Mouse (Mus musculus): ENCODE results near the gene Kcnj14. TPM values are rescaled to one million over a fixed set of nuclear protein-coding genes. Genes with fewer than 3 reads are reported as not detected.

The Kcnj14 gene
- polyA plus RNA-seq (2012; rRNA removed): 0.06 and 0.11 TPM in 2 replicates

GRCm38 (mm10) chr7:45824598-45824997 lies at the start of gene Kcnj14:
Gene Kcnj14 (minus strand): TSS chr7:45824782.
- H3K4me1 ChIP-seq (ENCODE audit: control insufficient read depth, insufficient read depth, low read length): peaks cover 2% of the 10 kb centered on the region
- no peaks in the 10 kb centered on the region for H3K27me3 ChIP-seq (ENCODE audit: control insufficient read depth, insufficient read depth, low read length)
- TF ChIP-seq CTCF (IDR thresholded peaks at IDR 0.05; ENCODE audit: control insufficient read depth, insufficient read depth, insufficient replicate concordance, low read depth, low read length): no peak
- no peak for TF ChIP-seq POLR2A (IDR thresholded peaks at IDR 0.05; ENCODE audit: control insufficient read depth, low read depth, low read length)
- H3K36me3 ChIP-seq (ENCODE audit: control insufficient read depth, insufficient read depth, low read length): peaks cover 3% of the 10 kb centered on the region
- H3K4me3 ChIP-seq (ENCODE audit: control insufficient read depth, low read depth, low read length): no peak within 1 kb of the TSS
- H3K27ac ChIP-seq (ENCODE audit: control insufficient read depth, insufficient read depth, low read depth, low read length): no peak within 1 kb of the TSS

- no peak for TF ChIP-seq POLR2A (IDR thresholded peaks at IDR 0.05; ENCODE audit: control insufficient read depth, low read depth, low read length)
- no peak for TF ChIP-seq CTCF (IDR thresholded peaks at IDR 0.05; ENCODE audit: control insufficient read depth, insufficient read depth, insufficient replicate concordance, low read depth, low read length)
- Histone ChIP-seq H3K4me3 (ENCODE audit: control insufficient read depth, low read depth, low read length) (peak overlapping the region; percentile 94), H3K36me3 (ENCODE audit: control insufficient read depth, insufficient read depth, low read length) (no peaks in the 10 kb centered on the region; the same call in 1 of the 2 replicates), H3K27ac (ENCODE audit: control insufficient read depth, insufficient read depth, low read depth, low read length) (peak overlapping the region; percentile 87), H3K27me3 (ENCODE audit: control insufficient read depth, insufficient read depth, low read length) (no peaks in the 10 kb centered on the region), H3K4me1 (ENCODE audit: control insufficient read depth, insufficient read depth, low read length) (peaks cover 39% of the 10 kb centered on the region)
These were observed 48.7 kb upstream of the Kcnj14 start for GRCm38 (mm10) chr7:45873061-45873947.

DNA sequence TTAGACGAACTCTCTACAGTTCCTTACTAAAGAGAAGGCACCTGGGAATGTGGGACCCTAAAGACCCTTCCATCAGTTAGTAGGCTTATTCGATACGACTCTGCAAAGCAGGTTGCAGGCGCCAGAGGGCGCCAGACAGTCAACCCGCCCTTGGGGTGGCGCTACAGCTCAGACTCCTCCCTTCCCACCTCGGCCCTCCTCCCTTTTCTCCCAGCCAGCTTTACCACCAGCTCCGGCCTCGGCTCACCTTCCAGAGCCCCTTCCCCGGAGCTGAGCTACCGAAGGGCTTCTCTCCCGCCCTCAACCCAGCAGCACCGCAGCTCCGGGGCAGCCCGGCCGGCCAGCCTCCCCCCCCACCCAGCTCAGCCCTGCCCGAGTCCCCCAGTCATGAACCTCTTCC lies 48.0 kb upstream of the Kcnj14 start, which contains the start of gene Kdelr1:
Gene Kdelr1 (plus strand): TSS at position 149 of the 400 bp plus-strand sequence.
- peak; percentile 91; the same call in 1 of the 2 replicates for TF ChIP-seq CTCF (IDR thresholded peaks at IDR 0.05; ENCODE audit: control insufficient read depth, insufficient read depth, insufficient replicate concordance, low read depth, low read length)
- TF ChIP-seq POLR2A (IDR thresholded peaks at IDR 0.05; ENCODE audit: control insufficient read depth, low read depth, low read length): peak; percentile 31; the same call in 1 of the 2 replicates
- Histone ChIP-seq H3K27me3 (ENCODE audit: control insufficient read depth, insufficient read depth, low read length) (no peaks in the 10 kb centered on the region), H3K4me3 (ENCODE audit: control insufficient read depth, low read depth, low read length) (peak within 1 kb of the TSS; percentile 94), H3K4me1 (ENCODE audit: control insufficient read depth, insufficient read depth, low read length) (peaks cover 44% of the 10 kb centered on the region), H3K27ac (ENCODE audit: control insufficient read depth, insufficient read depth, low read depth, low read length) (peak within 1 kb of the TSS; percentile 87), H3K36me3 (ENCODE audit: control insufficient read depth, insufficient read depth, low read length) (no peaks in the 10 kb centered on the region; the same call in 1 of the 2 replicates)

GRCm38 (mm10) chr7:45870282-45871058 lies 45.9 kb upstream of the Kcnj14 start:
- H3K27me3 ChIP-seq (ENCODE audit: control insufficient read depth, insufficient read depth, low read length): no peaks in the 10 kb centered on the region
- TF ChIP-seq CTCF (IDR thresholded peaks at IDR 0.05; ENCODE audit: control insufficient read depth, insufficient read depth, insufficient replicate concordance, low read depth, low read length) (no peak), POLR2A (IDR thresholded peaks at IDR 0.05; ENCODE audit: control insufficient read depth, low read depth, low read length) (no peak; the same call in 1 of the 2 replicates)
- H3K4me1 ChIP-seq (ENCODE audit: control insufficient read depth, insufficient read depth, low read length): peaks cover 52% of the 10 kb centered on the region
- H3K36me3 ChIP-seq (ENCODE audit: control insufficient read depth, insufficient read depth, low read length): no peaks in the 10 kb centered on the region
- no peak overlapping the region for H3K4me3 ChIP-seq (ENCODE audit: control insufficient read depth, low read depth, low read length)
- no peak overlapping the region for H3K27ac ChIP-seq (ENCODE audit: control insufficient read depth, insufficient read depth, low read depth, low read length)

- Histone ChIP-seq H3K27me3 (ENCODE audit: control insufficient read depth, insufficient read depth, low read length) (no peaks in the 10 kb centered on the region), H3K4me3 (ENCODE audit: control insufficient read depth, low read depth, low read length) (peak overlapping the region; percentile 8; the same call in 1 of the 2 replicates), H3K36me3 (ENCODE audit: control insufficient read depth, insufficient read depth, low read length) (no peaks in the 10 kb centered on the region), H3K4me1 (ENCODE audit: control insufficient read depth, insufficient read depth, low read length) (peaks cover 52% of the 10 kb centered on the region), H3K27ac (ENCODE audit: control insufficient read depth, insufficient read depth, low read depth, low read length) (no peak overlapping the region)
- TF ChIP-seq POLR2A (IDR thresholded peaks at IDR 0.05; ENCODE audit: control insufficient read depth, low read depth, low read length): no peak
- no peak for TF ChIP-seq CTCF (IDR thresholded peaks at IDR 0.05; ENCODE audit: control insufficient read depth, insufficient read depth, insufficient replicate concordance, low read depth, low read length)
These were observed 45.2 kb upstream of the Kcnj14 start for GRCm38 (mm10) chr7:45869787-45870186.

DNA sequence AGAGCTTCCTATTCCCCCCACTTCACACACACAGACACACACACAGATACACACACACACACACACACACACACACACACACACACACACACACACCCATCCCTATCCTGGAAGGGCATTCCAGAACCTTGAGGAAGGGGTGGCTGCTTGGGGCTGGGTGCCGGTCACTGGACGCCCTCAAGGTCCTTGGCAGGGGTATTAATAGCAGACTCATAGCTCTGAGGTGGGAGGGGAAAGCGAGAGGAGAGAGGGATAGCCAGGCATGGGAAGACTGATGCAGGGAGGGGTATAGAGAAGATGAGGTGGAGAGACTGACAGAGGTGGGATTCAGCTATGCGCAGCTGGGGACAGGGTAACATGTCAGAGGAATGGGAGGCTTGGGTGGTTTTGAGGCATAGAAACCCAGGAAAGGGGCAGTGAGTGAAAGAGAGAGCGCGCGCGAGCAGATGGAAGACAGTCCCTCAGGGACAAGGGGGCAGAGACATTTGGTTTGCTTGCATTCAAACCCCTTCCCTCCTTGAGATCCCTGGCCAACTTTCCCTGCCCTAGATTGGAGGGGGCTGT lies 44.6 kb upstream of the Kcnj14 start:
- Histone ChIP-seq H3K27ac (ENCODE audit: control insufficient read depth, insufficient read depth, low read depth, low read length) (no peak overlapping the region), H3K36me3 (ENCODE audit: control insufficient read depth, insufficient read depth, low read length) (no peaks in the 10 kb centered on the region), H3K27me3 (ENCODE audit: control insufficient read depth, insufficient read depth, low read length) (no peaks in the 10 kb centered on the region), H3K4me1 (ENCODE audit: control insufficient read depth, insufficient read depth, low read length) (peaks cover 51% of the 10 kb centered on the region), H3K4me3 (ENCODE audit: control insufficient read depth, low read depth, low read length) (no peak overlapping the region)
- TF ChIP-seq POLR2A (IDR thresholded peaks at IDR 0.05; ENCODE audit: control insufficient read depth, low read depth, low read length) (no peak), CTCF (IDR thresholded peaks at IDR 0.05; ENCODE audit: control insufficient read depth, insufficient read depth, insufficient replicate concordance, low read depth, low read length) (no peak)
